Mouse (Mus musculus) limb, embryonic 14.5 days (tissue): ENCODE data around the gene Rxylt1. TPM values are rescaled to one million over a fixed set of nuclear protein-coding genes. Genes with fewer than 3 reads are reported as not detected.
A peak's percentile ranks its signal among the peaks of the same experiment; 100 is the strongest.

Experiments used
- ATAC-seq: fragments of 200-750 bp; cut with Nextera tagmentation; 2 replicates; pipeline ENCODE4 v1.8.0; 2017; ENCODE audit warnings: low read depth, moderate number of reproducible peaks, moderate TSS enrichment; ENCODE audit not compliant: low FRiP score
- DNase-seq: peaks from one replicate; pipeline ENCODE4 v3.0.0-alpha.2; 2015; ENCODE audit warnings: low spot score
- H3K27ac ChIP-seq: fragments of 300-500 bp; sonication (generic); replicated peaks from 2 replicates; pipeline ENCODE4 v1.5.1; 2014; ENCODE audit warnings: low read depth, mild to moderate bottlenecking, low read length, moderate library complexity, mixed read lengths
- H3K27me3 ChIP-seq: fragments of 300-500 bp; sonication (generic); 2 replicates; pipeline ENCODE4 v1.6.1; 2014; ENCODE audit warnings: low read length, mixed read lengths; ENCODE audit not compliant: control insufficient read depth, insufficient read depth
- H3K36me3 ChIP-seq: fragments of 300-500 bp; sonication (generic); 2 replicates; pipeline ENCODE4 v1.6.1; 2014; ENCODE audit warnings: mild to moderate bottlenecking, low read length, moderate library complexity, mixed read lengths; ENCODE audit not compliant: control insufficient read depth, insufficient read depth
- H3K4me1 ChIP-seq: fragments of 300-500 bp; sonication (generic); 2 replicates; pipeline ENCODE4 v1.6.1; 2014; ENCODE audit warnings: antibody characterized with exemption, low read length, mixed read lengths; ENCODE audit not compliant: control insufficient read depth, insufficient read depth
- H3K4me2 ChIP-seq: fragments of 300-500 bp; sonication (generic); replicated peaks from 2 replicates; pipeline ENCODE4 v1.6.1; 2014; ENCODE audit warnings: low read depth, mild to moderate bottlenecking, low read length, moderate library complexity; ENCODE audit not compliant: severe bottlenecking
- H3K4me3 ChIP-seq: fragments of 300-500 bp; sonication (generic); replicated peaks from 2 replicates; pipeline ENCODE4 v1.5.1; 2014; ENCODE audit warnings: low read length
- H3K9ac ChIP-seq: fragments of 300-500 bp; sonication (generic); 2 replicates; pipeline ENCODE4 v1.6.1; 2014; ENCODE audit warnings: mild to moderate bottlenecking, low read depth, low read length, moderate library complexity; ENCODE audit not compliant: severe bottlenecking
- H3K9me3 ChIP-seq: fragments of 300-500 bp; sonication (generic); 2 replicates; pipeline ENCODE4 v1.6.1; 2016; ENCODE audit warnings: low read length; ENCODE audit not compliant: control insufficient read depth
- POLR2A ChIP-seq: fragments of 200-500 bp; IDR thresholded peaks from 2 replicates; pipeline ENCODE4 v1.8.0; 2012; ENCODE audit warnings: inconsistent platforms, mild to moderate bottlenecking, moderate library complexity, borderline replicate concordance; ENCODE audit not compliant: insufficient read depth, insufficient read length; ENCODE audit errors: extremely low read depth
- WGBS: fragments of 180-500 bp; shearing (Covaris S2); extraction: QIAGEN DNeasy Blood & Tissue Kit; methylation state at CpG from one replicate; pipeline ENCODE4 v1.1.7; 2014; 5-methylcytosine and 5-hydroxymethylcytosine counted together
- polyA plus RNA-seq, 2 experiments: library from polyadenylated mRNA; depleted of rRNA in 1 of 2; stranded (reverse) in 1 of 2; unstranded in 1 of 2; fragments of >200 nt; fragmentation: Nextera tagmentation in 1 of 2; extraction: Ambion mirVana in 1 of 2; gene quantifications; 2 replicates each; pipeline versions ENCODE4 v1.2.1 to v1.2.3; 2012 to 2014

Gene Rxylt1
- polyA plus RNA-seq, 2 experiments: 25.5 to 64.1 TPM

DNA sequence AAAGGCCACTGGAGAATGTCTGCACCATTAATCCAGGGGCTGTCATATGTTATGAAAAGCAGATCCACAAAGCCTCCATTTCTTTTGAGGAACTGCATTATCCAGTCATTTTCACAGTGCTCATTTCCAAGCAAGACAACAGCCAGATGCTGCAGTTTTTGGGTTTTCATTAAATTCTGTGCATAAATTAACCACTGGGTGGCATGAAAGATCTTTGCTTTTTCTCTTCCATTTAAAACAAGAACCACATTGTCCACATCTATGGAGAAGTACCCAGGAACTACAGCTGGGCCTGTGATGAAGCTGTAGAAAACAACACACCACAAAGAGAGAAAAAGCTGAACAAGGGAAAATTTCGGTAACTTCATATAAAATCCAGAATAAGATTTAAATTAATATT lies 6.7 kb downstream of the Rxylt1 start:
- WGBS: 92% methylated on average over 1 of the region's 1 CpGs
- no peak for TF ChIP-seq POLR2A
- DNase-seq (no peak), ATAC-seq (no peak)
- Histone ChIP-seq H3K36me3 (peaks cover 42% of the 10 kb centered on the region), H3K27ac (no peak overlapping the region), H3K4me2 (no peak overlapping the region), H3K4me3 (no peak overlapping the region), H3K9ac (no peak overlapping the region), H3K4me1 (peaks cover 2% of the 10 kb centered on the region), H3K9me3 (peaks cover 14% of the 10 kb centered on the region), H3K27me3 (no peaks in the 10 kb centered on the region)

DNA sequence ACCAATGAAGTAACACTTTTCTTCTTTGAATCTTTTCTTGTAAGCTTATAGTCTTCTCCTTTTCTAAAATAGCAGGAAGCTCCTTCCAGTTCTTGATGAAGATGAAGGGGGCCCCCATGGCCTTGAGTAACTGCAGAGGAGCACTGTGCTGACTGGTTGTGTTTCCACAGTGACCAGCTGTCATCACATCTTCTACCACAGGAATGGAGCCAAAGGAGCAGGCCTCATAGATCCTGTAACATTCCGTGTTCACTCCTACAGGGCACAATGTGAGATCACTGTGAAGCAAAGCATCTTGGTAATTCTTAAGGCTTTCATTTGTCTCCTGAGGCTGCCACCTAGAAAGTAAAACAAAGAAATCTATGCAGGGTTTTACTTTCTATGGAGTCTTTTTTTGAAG lies 15.8 kb downstream of the Rxylt1 start:
- TF ChIP-seq POLR2A: no peak
- Histone ChIP-seq H3K36me3 (peaks cover 7% of the 10 kb centered on the region; the same call in 1 of the 2 replicates), H3K4me3 (no peak overlapping the region), H3K4me2 (no peak overlapping the region), H3K9me3 (no peaks in the 10 kb centered on the region), H3K27me3 (no peaks in the 10 kb centered on the region), H3K9ac (no peak overlapping the region), H3K4me1 (no peaks in the 10 kb centered on the region), H3K27ac (no peak overlapping the region)
- ATAC-seq (no peak), DNase-seq (no peak)
- WGBS: 89% methylated on average over 1 of the region's 1 CpGs

DNA sequence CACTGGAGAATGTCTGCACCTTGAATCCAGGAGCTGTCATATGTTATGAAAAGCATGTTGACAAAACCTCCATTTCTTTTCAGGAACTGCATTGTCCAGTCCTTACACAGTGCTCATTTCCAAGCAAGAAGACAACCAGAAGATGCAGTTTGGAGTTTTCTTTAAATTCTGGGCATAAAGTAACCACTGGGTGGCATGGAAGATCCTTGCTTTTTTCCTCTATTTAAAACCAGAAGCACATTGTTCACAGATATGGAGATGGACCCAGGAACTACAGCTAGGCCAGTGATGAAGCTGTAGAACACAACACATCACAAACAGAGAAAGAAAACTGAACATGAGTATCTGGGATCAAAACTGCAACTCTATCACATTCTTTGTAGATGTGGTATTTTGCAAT lies 28.0 kb downstream of the Rxylt1 start:
- ATAC-seq (no peak), DNase-seq (no peak)
- Histone ChIP-seq H3K4me3 (no peak overlapping the region), H3K4me2 (no peak overlapping the region), H3K9me3 (no peaks in the 10 kb centered on the region), H3K27ac (no peak overlapping the region), H3K27me3 (no peaks in the 10 kb centered on the region), H3K4me1 (no peaks in the 10 kb centered on the region), H3K9ac (no peak overlapping the region), H3K36me3 (no peaks in the 10 kb centered on the region)
- no peak for TF ChIP-seq POLR2A

- Histone ChIP-seq H3K36me3 (no peaks in the 10 kb centered on the region), H3K27ac (no peak overlapping the region), H3K4me1 (no peaks in the 10 kb centered on the region), H3K4me2 (no peak overlapping the region), H3K9me3 (no peaks in the 10 kb centered on the region), H3K4me3 (no peak overlapping the region), H3K27me3 (no peaks in the 10 kb centered on the region), H3K9ac (no peak overlapping the region)
- WGBS: 90% methylated on average over 6 of the region's 6 CpGs
- DNase-seq: no peak
- TF ChIP-seq POLR2A: no peak
- no peak for ATAC-seq
These were observed 41.3 kb downstream of the Rxylt1 start for GRCm38 (mm10) chr10:122055826-122056225.

- WGBS: 11% methylated on average over 8 of the region's 8 CpGs
- no peak overlapping the region for H3K27ac ChIP-seq
- DNase-seq (peak; percentile 27), ATAC-seq (0 out of 2 replicates have a peak, but pooled peaks have one; percentile 50)
- no peak overlapping the region for H3K9ac ChIP-seq
- H3K4me3 ChIP-seq: no peak overlapping the region
- no peak overlapping the region for H3K4me2 ChIP-seq
- no peaks in the 10 kb centered on the region for H3K4me1 ChIP-seq
- no peak for TF ChIP-seq POLR2A
- H3K27me3 ChIP-seq: no peaks in the 10 kb centered on the region
- H3K36me3 ChIP-seq: no peaks in the 10 kb centered on the region
- H3K9me3 ChIP-seq: no peaks in the 10 kb centered on the region
These were observed 42.6 kb downstream of the Rxylt1 start for GRCm38 (mm10) chr10:122054535-122054934.

- no peak overlapping the region for H3K4me3 ChIP-seq
- no peak overlapping the region for H3K4me2 ChIP-seq
- ATAC-seq (no peak), DNase-seq (peak; percentile 72)
- no peaks in the 10 kb centered on the region; the same call in 1 of the 2 replicates for H3K4me1 ChIP-seq
- TF ChIP-seq POLR2A: 0 out of 2 replicates have a peak, but pooled peaks have one; percentile 11
- H3K27ac ChIP-seq: no peak overlapping the region
- no peak overlapping the region for H3K9ac ChIP-seq
- WGBS: 36% methylated on average over 6 of the region's 6 CpGs
- no peaks in the 10 kb centered on the region for H3K27me3 ChIP-seq
- H3K36me3 ChIP-seq: no peaks in the 10 kb centered on the region
- H3K9me3 ChIP-seq: no peaks in the 10 kb centered on the region
These were observed 45.3 kb downstream of the Rxylt1 start for GRCm38 (mm10) chr10:122051831-122052230.
